Mouse (Mus musculus) testis, adult 2 months (tissue): ENCODE data around the gene Hdac7.

Experiments used
- CTCF ChIP-seq: fragments of 200-500 bp; IDR thresholded peaks from 2 replicates; pipeline ENCODE4 v1.5.1; 2012; ENCODE audit warnings: low read depth, mild to moderate bottlenecking, inconsistent platforms, low read length, moderate library complexity; ENCODE audit not compliant: control insufficient read depth, insufficient read depth, insufficient replicate concordance
- POLR2A ChIP-seq: fragments of 200-500 bp; IDR thresholded peaks from 2 replicates; pipeline ENCODE4 v1.6.1; 2012; ENCODE audit warnings: low read depth, mild to moderate bottlenecking, inconsistent platforms, low read length, moderate library complexity; ENCODE audit not compliant: control insufficient read depth

- TF ChIP-seq CTCF, result no peak
- TF ChIP-seq POLR2A, result no peak
These were observed 88.9 kb downstream of the Hdac7 start for GRCm38 (mm10) chr15:97755361-97755760.
